11 mouse cellular contexts compared by ENCODE assay signal in genomic region chr12:107200903-107201302, GRCm38 (mm10).
"Had no signal": no experiment of that assay in that cellular context is flagged by ENCODE, and none has a peak within 500 bp of the region (broad histone marks: within the 10 kb centered on the region; RNA-seq: fewer than 3 reads in every experiment).

No protein-coding gene starts in this region.

- H3K9me3 ChIP-seq: kidney, embryonic 15.5 days; limb, embryonic 15.5 days; stomach, embryonic 15.5 days had no signal

- H3K27ac ChIP-seq: kidney, embryonic 15.5 days; limb, embryonic 15.5 days; liver, embryonic 12.5 days; stomach, embryonic 15.5 days had no signal

- H3K4me3 ChIP-seq: kidney, embryonic 15.5 days; limb, embryonic 15.5 days; liver, embryonic 12.5 days; stomach, embryonic 15.5 days had no signal

- H3K27me3 ChIP-seq: kidney, embryonic 15.5 days; limb, embryonic 15.5 days; liver, embryonic 12.5 days; stomach, embryonic 15.5 days had no signal

- H3K9ac ChIP-seq: kidney, embryonic 15.5 days; limb, embryonic 15.5 days; liver, embryonic 12.5 days; lung, embryonic 14.5 days; stomach, embryonic 15.5 days had no signal

- ATAC-seq: liver, embryonic 12.5 days; midbrain, embryonic 16.5 days had no signal

- H3K36me3 ChIP-seq: kidney, embryonic 15.5 days; limb, embryonic 15.5 days; liver, embryonic 12.5 days; stomach, embryonic 15.5 days had no signal

- DNase-seq: kidney, adult 2 months; lung, embryonic 14.5 days; lung, postnatal 10 days; lung, postnatal 4 days; right cerebral cortex, postnatal 14 days had no signal

- H3K4me1 ChIP-seq: kidney, embryonic 15.5 days; limb, embryonic 15.5 days; liver, embryonic 12.5 days; stomach, embryonic 15.5 days had no signal

- H3K4me2 ChIP-seq: kidney, embryonic 15.5 days; limb, embryonic 15.5 days; liver, embryonic 12.5 days; lung, embryonic 14.5 days; midbrain, embryonic 11.5 days; stomach, embryonic 15.5 days had no signal
